Mouse (Mus musculus): Measurements from ENCODE around the gene Selenoh.

The Selenoh gene

DNA sequence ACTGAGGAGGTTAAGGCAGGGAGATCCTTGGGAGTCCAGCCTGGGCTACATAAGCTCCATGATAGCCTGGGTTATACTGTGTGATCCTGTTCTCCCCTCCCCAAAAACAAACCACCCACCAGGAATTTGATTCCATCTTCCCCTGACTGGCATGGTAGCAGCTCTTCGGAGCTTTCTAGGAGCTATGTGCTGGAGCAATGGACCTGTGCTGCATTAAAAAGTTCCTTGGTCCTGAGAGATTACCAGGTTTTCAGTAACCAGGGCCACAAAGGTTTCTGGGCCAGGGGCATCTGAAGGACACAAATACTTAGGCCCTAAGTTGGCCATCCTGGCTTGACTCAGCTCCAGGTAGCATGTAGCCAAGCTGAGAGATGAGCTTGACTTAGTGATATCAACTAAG, 38.6 kb downstream of the Selenoh start:
- no peak for DNase-seq (ENCODE audit: low read depth, low spot score)

DNA sequence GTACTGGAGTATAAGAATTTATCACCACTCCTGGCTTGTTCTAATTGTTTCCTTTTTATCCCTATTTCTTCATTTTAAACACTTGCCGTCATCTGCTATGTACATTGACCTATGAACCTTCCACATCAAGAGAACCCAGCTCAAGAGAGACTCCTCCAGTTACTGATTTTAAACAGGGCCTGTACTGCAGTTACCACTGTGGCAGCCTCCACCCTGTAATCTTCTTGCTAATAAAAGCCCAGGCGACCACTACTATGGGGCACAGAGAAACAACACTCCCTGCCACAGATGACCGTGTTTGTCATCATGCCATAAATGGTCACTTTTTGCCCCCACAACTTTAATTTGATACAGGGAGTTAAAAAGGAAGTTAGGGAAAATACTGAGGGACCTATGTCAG, 43.5 kb downstream of the Selenoh start:
- no peak for DNase-seq (ENCODE audit: low read depth, low spot score)

DNA sequence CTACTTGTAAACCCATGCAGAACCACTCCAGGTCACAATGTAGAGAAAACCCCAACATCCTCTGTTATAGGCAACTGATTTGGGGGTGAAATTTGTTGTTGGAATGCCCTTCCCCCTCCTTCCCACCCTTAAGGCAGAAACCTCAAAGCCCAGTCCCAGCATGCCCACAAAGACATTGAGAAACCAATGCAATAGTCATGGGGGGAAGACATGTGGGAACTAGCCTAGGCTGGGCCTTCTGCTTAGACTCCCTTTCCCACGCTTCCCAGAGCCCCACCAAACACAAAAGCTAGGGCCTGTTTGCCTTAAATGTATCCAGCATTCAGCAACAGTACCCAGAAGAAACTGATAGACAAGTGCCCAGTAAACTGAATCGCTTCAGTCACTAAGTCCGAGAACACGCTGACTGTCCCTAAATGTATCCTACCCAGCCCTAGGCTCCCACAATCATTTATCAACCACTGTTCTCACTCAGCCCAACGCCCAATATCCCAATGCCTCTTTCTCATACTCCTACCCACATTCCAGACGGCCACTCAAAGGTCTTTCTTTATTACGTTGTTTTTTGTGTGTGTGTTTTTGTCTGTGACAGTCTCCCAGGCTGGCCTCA, 44.1 kb downstream of the Selenoh start:
- no peak for DNase-seq (ENCODE audit: low read depth, low spot score)

- DNase-seq (ENCODE audit: low read depth, low spot score): no peak
Observed at GRCm38 (mm10) chr2:84624201-84624600, 46.4 kb downstream of the Selenoh start.

GRCm38 (mm10) chr2:84623428-84624119, 47.0 kb downstream of the Selenoh start:
- no peak for DNase-seq (ENCODE audit: low read depth, low spot score)

DNA sequence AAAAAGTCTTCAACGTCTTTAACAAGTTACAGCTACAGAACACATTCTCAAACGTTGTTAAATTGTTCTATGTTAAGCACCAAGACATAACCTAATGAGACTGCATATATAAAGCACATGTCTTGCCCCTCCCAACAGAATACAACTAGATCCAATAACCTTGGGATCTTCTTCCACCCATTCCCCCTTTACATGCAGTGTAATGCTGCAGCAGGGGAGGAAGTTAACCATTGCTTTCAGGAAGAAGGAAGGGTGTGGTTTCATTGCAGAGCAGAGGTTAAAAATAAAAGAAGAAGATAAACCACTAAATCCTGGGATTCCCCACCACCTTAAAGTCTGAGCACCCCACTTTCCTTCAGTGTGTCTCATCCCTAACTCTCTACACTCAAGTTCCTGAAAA, 47.9 kb downstream of the Selenoh start:
- no peak for DNase-seq (ENCODE audit: low read depth, low spot score)

DNA sequence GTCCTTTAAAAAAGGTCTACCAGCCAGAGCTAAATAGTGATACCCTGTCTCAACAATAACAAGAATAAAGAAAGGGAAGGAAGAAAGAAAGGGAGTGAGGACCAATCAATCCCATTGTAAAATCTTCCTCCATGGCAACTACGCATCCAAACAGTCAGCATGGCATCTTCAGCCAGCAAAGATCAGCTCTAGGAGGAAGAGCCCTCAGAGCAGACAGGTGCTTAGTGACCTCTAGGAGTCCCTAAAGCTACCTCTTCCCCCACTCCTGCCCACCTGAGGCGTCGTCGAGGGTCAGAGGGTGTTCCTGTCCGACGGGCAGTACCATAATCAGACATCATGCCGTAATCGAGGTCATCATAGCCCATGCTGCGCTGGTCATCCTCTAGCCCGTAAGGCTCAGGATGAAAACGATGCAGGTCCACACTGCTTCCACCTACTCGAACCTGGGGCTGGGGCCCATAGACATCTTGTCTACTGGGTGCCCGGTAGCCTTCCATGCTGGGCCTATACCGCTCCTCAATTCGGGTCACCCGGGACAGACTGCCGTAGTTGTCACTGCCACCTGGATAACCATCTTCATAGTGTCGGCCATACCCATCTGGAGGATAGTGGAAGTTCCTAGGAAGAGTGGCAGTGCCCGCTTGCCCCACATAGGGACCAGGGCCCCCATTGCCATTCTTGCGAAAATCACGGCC, 50.8 kb downstream of the Selenoh start:
- DNase-seq (ENCODE audit: low read depth, low spot score): no peak
